Mouse (Mus musculus) spleen, adult 18-20 months (tissue): ENCODE results near the gene Hoxc6.
A peak's percentile ranks its signal among the peaks of the same experiment; 100 is the strongest.

Experiments
- DNase-seq, 2 experiments: peaks; one replicate each; pipeline ENCODE4 v3.0.0; 2022; ENCODE audit warnings: mixed read lengths in 2 of 2

Hoxc6 gene

DNA sequence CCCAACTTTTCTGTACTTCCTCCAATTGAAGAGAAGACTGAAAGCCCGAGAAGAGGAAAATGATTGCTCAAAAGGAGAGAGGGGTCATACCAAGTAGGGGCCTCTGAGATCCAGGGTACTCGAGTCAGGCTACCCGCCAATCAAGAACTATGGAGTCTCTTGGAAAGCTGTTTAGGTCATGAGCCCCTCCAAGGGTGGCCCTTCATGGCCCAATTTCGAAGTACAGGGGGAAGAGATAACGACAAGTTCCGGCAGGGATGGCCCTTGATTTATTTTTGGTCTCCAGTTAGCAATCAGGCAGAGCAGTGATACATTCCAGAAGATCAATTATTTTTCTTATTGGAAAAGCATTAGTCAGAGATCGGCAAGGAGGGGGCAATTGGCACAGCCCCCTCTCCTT lies 6.3 kb upstream of the Hoxc6 start:
- DNase-seq: no peak

DNA sequence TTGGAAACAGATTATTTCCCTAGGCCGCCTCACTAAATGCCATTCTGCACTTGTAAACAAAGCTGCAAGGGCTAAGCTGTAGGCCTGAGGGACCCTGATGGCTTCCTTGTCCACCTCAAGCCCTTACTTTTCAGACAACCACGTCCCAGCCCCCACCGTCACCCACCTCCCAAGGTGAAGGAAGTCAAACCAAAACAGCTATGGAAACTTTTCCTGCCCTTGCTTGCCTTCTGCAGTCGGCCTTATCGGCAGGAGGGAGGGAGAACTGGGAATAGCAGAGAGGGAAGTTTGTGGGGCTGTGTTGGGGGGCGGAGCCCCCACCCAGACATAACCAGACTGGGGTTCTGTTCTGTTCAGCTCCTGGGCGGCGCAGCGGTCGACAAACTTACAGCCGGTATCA lies 5.9 kb upstream of the Hoxc6 start:
- no peak for DNase-seq

DNA sequence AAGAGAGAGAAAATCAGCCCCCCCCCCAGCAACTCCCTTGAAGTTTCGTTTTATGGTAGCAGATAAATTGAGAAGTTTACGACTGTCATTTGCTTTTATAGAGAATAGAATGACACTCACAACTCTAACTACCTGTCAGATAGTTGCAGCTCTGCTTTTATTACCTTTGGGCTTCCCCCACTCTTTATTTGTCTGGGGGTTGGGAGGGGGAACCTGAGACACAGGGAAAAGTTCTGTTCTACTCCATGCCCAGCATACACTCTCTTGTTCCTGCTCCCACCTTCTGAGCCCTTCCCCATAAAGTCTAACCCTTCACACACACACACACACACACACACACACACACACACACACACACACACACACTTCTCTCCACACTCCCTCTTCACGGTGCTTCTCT lies 5.2 kb upstream of the Hoxc6 start:
- no peak for DNase-seq

DNA sequence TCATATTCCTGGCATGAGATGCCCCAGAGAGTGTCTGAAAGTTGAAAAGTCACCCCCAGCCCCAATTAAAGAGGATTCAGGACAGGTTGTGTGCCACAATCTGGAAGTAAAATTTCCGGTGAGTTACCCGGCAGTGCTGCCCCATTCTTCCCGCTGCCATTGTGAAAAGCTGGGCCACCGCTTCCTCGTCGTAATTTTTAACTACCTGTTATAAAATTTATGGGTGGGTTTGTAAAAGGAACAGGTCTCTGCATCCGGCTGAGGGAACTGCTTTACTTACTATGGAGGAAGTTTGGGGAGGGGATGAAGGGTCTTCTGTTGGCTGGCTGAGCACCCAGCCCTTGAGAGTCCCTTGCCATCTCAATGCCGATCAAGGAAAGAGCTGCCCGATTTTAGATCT lies 1.5 kb upstream of the Hoxc6 start:
- DNase-seq: no peak

DNA sequence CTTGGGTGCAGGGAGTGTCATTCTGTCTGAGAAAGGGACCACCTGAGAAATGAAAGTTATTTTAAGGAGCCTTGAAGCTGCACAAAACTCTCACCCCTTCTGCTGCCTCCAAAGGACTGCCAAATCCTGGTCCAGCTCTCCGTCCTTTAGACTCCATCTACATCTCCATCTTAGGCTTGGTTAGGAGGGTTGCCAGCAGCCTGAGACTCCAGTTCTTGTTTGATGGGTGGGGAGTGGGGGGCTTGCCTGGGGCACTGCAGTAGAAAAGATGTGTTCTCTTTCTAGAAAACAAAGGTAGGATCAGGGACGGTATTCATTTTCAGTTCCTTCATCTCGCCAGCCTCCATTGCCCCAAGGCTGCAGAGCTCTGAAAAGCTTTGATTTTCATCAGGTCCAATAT lies 626 bp upstream of the Hoxc6 start:
- DNase-seq: no peak

DNA sequence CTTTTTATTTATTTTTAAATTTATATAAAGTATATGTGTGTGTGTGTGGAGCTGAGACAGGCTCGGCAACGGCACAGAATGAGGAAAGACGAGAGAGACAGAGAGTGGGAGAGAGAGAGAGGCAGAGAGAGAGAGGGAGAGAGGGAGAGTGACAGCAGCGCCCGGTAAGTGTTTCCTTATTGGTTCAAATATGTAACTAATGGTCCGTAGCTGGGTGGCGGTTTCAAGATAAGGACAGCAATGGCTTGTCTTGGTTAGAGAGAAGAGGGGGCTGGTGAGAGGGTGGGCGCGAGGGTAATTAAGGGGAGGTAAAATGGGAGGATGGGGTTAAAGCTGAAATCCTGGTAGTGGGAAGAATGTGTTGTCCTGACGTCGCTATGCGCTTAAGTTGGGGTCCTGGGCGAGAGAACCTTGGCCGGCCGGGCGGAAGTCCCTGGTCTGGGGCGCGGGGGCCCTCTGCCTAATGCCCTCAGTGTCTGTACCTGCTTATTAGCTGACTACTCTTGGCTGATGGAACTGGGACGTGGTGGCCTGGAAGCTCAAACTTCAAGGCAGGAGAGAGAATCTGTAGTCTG lies 638 bp downstream of the Hoxc6 start:
- DNase-seq: no peak

DNA sequence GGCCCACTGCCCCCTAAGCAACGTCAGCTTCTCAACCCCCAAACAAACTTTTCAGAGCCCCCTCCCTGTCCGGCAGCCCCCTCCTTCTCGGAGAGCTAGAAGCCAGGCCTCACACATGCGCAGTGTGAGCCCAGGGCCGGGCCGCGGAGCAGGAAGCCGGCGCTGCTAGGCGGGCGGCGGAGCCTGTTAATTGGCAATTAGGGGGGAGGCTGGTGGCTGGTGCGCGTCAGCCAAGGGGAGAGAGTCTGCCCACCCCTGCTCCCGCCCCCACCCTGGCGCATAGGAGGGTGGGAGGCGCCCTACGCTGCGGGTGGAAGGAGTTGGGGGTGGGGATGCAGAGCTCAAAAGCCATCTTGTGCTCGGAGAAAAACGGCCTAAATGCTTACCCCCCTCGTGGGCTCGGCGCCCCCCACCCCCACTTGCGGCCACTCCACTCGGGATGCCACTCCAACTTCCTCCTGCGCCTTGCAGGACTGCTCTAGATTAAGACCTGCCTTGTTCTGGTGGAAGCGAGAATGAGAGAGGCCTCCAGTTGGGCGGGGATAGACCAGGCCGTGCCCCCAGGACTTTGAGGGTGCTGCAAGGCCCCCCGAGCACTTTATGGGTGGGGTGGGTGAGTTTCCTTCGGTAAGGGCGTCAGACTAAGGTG lies 1.2 kb downstream of the Hoxc6 start:
- peak; percentile 53 to 66 for DNase-seq

DNA sequence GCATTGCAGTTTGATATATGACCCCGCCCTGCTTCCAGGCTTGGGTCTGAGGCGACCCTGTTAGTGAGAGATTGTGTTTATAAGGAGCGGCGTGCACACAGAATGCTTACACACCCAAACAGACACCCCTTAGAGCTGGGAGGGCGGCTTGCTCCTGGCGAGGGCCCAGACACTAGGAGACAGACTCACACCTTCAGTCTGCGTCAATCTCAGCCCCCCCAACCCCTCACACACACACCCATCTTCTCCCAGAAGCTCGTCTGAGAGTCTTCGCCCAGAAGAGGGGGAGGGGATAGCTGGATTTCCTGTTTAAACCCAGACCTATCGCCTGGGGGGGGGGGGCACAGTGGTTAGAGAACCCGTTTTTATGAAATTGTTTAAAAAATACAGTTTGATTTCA lies 1.9 kb downstream of the Hoxc6 start:
- DNase-seq: no peak

DNA sequence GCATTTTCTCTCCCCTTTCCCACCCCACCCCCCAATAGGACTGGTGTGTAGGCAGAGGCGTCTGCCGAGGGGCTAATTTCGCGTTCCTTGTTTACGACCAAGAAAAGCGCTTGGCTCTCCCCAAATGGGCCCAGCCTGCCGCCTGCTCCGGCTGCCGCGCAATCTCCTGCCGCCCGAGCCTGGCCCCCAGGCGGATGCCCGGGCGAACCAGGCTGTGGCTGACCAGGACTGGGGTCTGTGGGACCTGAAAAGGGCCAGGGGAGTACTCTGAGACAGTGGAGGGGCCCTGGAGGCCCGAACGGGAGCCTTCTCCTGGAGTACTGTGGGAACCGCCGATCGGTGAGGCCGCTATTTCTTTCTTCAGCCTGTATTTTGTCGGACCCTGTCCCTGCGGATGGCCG lies 2.4 kb downstream of the Hoxc6 start:
- no peak for DNase-seq

DNA sequence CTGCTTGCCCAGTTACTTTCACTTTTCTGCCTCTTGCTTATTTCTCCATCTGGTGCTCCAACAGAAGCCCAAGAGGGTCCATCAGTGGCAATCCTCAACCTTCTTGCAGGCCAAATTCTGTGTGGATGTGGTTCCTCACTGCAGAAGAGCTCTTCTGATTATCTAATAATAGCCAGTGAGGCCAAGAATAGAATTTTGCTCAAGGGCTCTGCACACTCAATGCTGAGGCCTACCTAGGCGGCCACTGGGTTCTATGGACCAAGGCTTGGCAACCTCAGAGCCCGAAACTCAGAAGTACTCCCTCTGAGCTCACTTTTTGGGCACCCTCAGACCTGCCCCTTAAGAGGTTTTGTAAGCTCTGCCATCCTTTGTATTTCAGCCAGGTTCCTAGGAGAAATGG lies 3.3 kb downstream of the Hoxc6 start:
- DNase-seq: no peak

DNA sequence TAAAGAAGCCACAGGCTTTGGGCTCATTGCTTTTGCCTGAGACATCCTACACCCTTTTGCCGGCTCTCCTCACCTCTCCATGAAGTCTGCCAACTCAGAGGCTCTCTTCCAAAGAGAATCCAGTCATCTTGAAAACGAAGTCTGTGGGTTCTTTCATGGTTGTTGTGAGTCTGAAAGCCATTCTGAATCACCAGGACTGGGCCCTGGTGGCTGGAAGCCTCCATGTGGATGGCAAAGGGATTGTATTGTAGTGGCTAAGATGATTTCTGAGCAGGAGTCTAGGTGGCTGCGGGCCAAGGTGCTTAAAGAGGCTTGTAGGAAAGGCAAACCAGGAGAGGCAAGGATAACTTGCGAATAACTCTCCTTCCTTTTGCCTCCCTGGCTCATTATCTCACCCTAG lies 4.1 kb downstream of the Hoxc6 start:
- DNase-seq: no peak

DNA sequence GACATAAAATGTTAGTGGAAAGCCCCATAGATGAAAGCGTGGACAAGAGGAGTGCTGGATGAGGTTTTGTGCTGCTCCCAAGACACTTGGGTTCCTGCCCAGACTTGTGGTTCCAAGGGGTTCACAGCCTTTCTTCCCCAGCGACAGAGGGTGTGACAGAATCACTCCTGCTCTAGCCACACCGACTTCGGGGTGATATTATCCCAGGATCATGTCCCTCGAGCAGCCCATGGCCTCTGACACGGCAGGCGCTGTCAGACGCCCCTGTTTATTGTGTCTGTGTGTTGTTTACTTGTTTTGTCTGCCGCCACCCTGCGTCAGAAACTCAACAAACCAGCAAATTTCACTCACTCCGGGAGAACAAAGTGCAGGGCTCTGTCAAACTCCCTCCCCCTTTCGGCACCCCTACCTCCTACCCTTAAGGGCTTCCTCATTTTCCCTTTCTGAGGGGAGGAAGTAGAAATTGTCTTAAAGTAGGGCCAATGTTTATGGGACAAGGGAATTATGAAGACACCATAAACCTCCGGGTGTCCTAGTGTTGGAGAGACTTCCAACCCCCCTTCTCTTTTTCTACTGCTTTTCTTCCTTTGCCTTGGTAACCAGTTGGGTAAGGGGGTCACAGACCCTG lies 4.9 kb downstream of the Hoxc6 start:
- no peak for DNase-seq

DNA sequence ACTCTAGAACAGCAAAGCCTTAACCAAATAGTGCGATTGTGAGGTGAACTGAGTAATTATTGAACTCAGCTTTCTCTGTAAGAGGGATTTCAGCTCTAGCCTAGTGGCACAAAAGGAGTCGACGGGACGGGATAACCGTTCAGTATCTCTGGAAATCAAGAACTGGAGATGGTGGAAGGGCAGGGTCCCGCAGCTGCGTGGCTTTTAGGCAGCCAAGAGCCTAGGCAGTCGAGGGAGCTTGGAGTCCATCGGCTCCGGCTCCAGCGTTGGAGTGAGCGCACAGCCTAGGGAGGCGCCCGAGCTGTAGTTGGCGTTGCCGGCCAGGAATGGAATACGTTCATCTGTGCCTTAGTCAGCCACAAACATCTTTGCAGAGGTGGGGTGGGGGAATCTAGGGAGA lies 7.3 kb downstream of the Hoxc6 start:
- no peak for DNase-seq

DNA sequence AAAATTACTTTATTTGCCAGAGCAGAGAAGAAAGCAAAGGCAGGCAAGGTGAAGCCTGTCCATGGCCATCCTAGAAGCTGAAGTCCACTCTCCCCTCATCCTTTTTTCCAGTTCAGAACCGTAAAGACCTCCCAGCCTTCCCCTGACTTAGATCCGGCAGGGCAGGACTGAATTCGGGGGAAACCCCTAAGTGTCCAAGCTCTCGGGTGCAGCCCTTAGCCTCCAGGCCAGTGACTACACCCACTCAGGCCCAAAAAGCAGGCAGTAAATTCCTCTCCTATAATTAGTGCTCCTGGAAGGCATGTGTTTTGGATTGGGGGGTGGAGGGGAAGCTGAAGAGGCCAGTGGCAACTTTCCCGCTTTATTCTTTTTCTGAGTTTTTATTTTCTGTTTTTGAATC lies 7.7 kb downstream of the Hoxc6 start:
- DNase-seq: no peak

DNA sequence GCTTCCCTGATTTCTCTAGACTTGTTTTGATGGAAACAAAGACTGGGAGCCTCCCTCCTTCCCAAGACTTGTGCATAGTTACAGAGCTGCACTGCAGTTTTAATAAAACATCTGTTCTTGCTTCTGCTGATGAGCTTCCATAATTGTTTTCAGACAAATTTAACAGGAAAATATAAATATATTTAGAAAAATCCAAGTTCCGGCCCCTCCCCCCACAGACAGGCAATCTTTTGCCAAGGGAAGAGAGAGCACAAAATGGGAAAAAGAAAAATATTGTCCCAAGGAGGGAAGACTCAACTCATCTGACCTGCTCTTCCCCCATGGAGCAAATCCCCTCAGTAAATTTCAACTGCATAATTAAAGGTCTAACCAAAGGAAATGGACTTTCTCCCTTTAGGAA lies 8.3 kb downstream of the Hoxc6 start:
- DNase-seq: no peak

DNA sequence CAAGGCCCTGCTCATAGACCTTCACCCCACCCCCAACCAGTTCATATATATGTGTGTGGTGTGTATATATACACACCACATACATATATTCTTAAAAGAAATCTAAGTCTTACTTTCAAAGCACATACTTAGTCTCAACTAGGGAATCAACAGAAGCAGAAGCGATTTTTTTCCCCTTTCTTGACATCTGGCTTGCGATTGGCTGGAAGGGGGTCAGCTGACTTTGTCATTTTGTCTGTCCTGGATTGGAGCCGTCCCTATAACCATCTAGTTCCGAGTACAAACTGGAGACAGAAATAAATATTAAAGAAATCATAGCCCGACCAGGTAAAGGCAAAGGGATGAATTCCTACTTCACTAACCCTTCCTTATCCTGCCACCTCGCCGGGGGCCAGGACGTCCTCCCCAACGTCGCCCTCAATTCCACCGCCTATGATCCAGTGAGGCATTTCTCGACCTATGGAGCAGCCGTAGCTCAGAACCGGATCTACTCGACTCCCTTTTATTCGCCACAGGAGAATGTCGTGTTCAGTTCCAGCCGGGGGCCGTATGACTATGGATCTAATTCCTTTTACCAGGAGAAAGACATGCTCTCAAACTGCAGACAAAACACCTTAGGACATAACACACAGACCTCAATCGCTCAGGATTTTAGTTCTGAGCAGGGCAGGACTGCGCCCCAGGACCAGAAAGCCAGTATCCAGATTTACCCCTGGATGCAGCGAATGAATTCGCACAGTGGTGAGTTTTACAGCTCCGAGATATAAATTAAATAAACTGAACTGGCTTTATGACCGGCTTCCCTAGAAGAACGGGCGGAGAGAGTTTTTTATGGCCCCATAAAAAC lies 11.4 kb downstream of the Hoxc6 start:
- no peak for DNase-seq

DNA sequence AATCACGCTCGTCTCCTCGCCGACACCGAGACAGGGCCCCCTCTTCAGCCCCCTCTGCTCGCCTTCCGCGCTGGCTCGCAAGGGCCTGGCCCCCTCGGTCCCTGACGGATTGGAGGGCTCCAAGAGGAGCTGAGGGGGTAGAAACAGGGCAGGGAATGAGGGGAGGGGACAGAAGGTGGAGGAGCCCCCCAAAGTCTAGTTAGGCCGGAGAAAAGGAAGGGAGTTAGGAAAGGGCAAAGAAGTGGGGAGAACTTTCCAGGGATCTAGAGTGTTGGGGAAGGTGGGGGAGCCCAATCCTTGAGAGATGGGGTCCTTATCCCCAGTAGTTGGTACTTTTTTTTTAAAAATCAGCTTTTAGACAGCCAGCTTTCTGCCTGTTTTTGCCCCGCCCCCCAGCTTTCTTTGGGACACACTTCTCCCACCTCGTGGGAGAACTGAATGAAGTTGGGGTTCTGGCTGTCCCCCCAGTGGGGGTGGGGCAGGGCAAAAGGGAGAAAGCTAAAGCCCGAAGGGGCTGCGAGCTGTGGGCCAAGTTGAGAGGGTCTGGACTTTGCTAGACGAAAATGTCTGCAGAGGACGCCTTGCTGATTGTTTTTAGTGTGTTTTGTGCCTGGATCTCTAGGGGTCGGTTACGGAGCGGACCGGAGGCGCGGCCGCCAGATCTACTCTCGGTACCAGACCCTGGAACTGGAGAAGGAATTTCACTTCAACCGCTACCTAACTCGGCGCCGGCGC lies 12.2 kb downstream of the Hoxc6 start:
- no peak for DNase-seq

DNA sequence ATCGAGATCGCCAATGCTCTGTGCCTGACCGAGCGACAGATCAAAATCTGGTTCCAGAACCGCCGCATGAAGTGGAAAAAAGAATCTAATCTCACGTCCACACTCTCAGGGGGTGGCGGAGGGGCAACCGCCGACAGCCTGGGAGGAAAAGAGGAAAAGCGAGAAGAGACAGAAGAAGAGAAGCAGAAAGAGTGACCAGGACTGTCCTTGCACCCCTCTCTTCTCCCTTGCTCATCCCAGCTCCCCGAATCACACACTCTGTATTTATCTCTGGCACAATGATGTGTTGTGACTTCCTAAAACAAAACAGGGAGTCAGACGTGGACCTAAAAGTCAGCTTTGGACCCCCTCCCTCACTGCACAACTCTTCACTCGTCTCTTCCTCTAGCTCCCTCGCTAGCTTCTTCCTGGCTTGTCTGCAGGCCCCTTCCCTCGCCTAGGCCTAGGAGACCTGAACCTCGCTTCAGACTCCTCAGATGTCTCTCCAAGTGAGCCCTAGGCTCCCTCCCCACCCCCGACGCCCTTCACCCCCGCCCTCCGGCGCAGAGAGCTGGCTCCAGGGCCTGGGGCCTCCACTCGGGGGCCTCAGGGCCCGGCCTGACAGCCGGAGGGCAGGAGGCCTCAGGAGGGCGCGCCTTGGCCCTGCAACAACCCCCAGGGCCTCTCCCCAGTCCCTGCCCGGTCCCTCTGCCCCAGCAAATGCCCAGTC lies 12.9 kb downstream of the Hoxc6 start:
- DNase-seq: no peak

DNA sequence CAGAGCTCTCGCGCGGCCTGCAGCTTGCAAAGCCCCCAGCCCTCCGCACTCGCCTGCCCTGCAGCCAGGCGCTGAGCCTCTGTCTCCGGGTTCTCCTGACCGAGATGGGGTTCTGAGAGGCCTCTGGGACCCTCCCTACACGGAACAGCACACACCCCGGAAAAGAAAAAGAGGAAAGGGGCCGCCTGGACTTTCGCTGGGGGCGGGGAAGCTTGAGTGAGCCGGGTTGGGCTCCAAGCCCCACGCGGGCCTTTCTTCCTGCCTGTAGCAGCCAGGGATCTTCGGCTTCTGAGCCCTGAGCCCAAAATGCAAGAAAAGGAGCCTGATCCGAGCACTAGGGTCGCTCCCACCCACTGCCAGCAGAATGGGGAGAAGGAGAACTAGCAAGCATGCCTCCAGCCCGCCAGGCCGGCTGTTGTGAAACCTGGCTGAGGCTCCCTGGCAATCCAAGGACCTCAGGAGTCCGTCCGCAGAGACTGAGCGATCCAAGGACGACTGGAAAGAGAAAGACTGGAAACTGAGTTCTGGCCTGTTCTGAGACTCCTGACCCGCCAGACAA lies 13.9 kb downstream of the Hoxc6 start:
- DNase-seq: no peak

DNA sequence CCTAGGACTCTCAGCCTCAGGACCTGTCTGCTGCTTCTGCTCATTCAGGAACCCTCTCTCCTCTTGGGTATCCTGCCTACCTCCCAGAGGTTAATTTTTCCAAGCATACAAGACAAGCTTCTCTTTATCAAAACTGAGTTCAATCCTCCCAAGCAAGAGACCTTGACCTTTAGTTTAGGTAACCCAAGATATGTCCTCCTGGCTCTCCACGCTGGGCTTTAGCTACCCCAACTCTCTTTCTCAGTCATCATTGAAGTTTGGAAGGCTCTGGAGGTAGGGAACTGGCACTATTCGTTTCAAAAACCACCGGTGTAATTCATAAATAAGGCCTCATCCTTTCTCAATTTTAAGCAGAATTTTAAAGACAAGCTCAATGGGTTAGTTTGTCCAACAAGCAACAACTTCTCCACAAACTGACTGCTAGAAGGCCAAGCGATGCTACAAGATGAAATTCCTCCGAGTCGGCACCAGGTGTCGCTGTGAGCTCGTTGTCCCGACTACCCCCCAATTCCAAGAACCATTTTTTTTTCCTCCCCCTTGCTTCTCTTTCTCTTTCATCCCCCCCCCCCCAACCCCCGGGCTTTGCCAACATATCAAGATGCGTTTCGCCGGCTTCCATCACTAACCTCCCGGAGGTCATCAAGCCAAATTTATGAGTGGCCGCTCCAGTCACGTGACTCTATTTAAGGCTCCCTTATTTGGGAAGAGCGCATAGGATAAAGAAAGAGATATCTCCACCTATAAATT lies 15.4 kb downstream of the Hoxc6 start:
- peak in 1 of 2 experiments; percentile 35 for DNase-seq
